Mouse (Mus musculus) adrenal gland, postnatal 10 days (tissue): Measurements from ENCODE around the gene B3gnt2. TPM values are rescaled to one million over a fixed set of nuclear protein-coding genes. Genes with fewer than 3 reads are reported as not detected.

Experiments used
- DNase-seq: peaks from one replicate; pipeline ENCODE4 v3.0.0; 2021; ENCODE audit warnings: mixed read lengths
- total RNA-seq, 2 experiments: library from RNA; stranded (reverse); gene quantifications; 2 replicates each; pipeline ENCODE4 v1.2.3; 2021

B3gnt2 gene
- total RNA-seq, 2 experiments from 2014 or later = 30.1 to 36.3 TPM

- DNase-seq = no peak
These were observed 140.7 kb downstream of the B3gnt2 start for GRCm38 (mm10) chr11:22720096-22720495.

GRCm38 (mm10) chr11:22719570-22719969 is 141.2 kb downstream of the B3gnt2 start:
- DNase-seq = peak; percentile 17

DNA sequence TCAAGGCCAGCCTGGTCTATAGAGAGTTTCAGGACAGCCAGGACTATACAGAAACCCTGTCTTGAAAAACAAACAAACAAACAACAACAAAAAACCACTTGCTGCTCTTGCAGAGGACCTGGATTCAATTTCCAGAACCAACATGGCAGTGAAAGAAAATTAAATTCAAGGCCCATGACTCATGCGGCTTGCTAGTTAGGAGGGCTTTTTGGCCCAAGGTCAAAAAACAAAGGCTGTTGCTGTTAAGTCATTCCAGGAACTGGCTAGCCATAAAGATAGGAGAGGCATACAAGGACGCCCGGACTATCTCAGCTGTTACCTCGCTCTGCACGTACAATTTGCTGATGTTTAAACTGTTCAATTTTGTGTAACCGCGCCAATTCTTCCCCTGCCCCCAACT is 142.7 kb downstream of the B3gnt2 start:
- DNase-seq = no peak

- no peak for DNase-seq
These were observed 149.4 kb downstream of the B3gnt2 start for GRCm38 (mm10) chr11:22711327-22711726.

- no peak for DNase-seq
These were observed 150.2 kb downstream of the B3gnt2 start for GRCm38 (mm10) chr11:22710596-22710995.

Other genes starting within 250 kb of the B3gnt2 start
- gene Zrsr1, start 111.0 kb upstream of the B3gnt2 start, total RNA-seq = 10 to 100 TPM; 15.3 to 18.9 TPM
- gene Gm28048, start 121.1 kb upstream of the B3gnt2 start, total RNA-seq = 10 to 100 TPM; 27.1 to 33.0 TPM
- 100 to 1,000 TPM; 128 to 134 TPM for gene Commd1, start 121.4 kb upstream of the B3gnt2 start, total RNA-seq
- 100 to 1,000 TPM; 175 to 185 TPM for gene Cct4, start 129.6 kb upstream of the B3gnt2 start, total RNA-seq
- gene Fam161a, start 146.6 kb upstream of the B3gnt2 start, total RNA-seq = 10 to 100 TPM; 16.2 to 28.9 TPM